Mouse (Mus musculus): ENCODE data around the gene Cuedc1. TPM values are rescaled to one million over a fixed set of nuclear protein-coding genes. Genes with fewer than 3 reads are reported as not detected.

Gene Cuedc1
- polyA plus RNA-seq, 1 experiment: 42.0 TPM

- no peak overlapping the region for H3K4me3 ChIP-seq (replicated peaks; ENCODE audit: insufficient read depth, low read depth, low read length)
- no peak for TF ChIP-seq POLR2A (IDR thresholded peaks at IDR 0.05; ENCODE audit: borderline replicate concordance, insufficient read depth, low read length)
- no peak for TF ChIP-seq CTCF (IDR thresholded peaks at IDR 0.05; ENCODE audit: borderline replicate concordance, insufficient read depth, low read depth, low read length)
- WGBS: 58% methylated on average over 6 of the region's 6 CpGs
- H3K4me1 ChIP-seq (ENCODE audit: control insufficient read depth, insufficient read depth, low read length): peaks cover 26% of the 10 kb centered on the region
- no peak for DNase-seq
- H3K27me3 ChIP-seq (ENCODE audit: control insufficient read depth, insufficient read depth, low read length): no peaks in the 10 kb centered on the region
- no peak overlapping the region for H3K27ac ChIP-seq (ENCODE audit: insufficient read depth, low read length)
These were observed 15.8 kb downstream of the Cuedc1 start for GRCm38 (mm10) chr11:88113543-88114271.

GRCm38 (mm10) chr11:88114871-88115301 lies 17.0 kb downstream of the Cuedc1 start:
- 14% methylated on average over 8 of the region's 8 CpGs for WGBS
- TF ChIP-seq CTCF (IDR thresholded peaks at IDR 0.05; ENCODE audit: borderline replicate concordance, insufficient read depth, low read depth, low read length): no peak
- no peak for TF ChIP-seq POLR2A (IDR thresholded peaks at IDR 0.05; ENCODE audit: borderline replicate concordance, insufficient read depth, low read length)
- Histone ChIP-seq H3K27ac (ENCODE audit: insufficient read depth, low read length) (peak overlapping the region; percentile 45; the same call in 1 of the 2 replicates), H3K4me1 (ENCODE audit: control insufficient read depth, insufficient read depth, low read length) (peaks cover 37% of the 10 kb centered on the region), H3K4me3 (replicated peaks; ENCODE audit: insufficient read depth, low read depth, low read length) (no peak overlapping the region), H3K27me3 (ENCODE audit: control insufficient read depth, insufficient read depth, low read length) (no peaks in the 10 kb centered on the region)
- no peak for DNase-seq

GRCm38 (mm10) chr11:88116568-88116967 lies 18.7 kb downstream of the Cuedc1 start:
- TF ChIP-seq POLR2A (IDR thresholded peaks at IDR 0.05; ENCODE audit: borderline replicate concordance, insufficient read depth, low read length) (no peak), CTCF (IDR thresholded peaks at IDR 0.05; ENCODE audit: borderline replicate concordance, insufficient read depth, low read depth, low read length) (no peak)
- 92% methylated on average over 6 of the region's 6 CpGs for WGBS
- H3K27me3 ChIP-seq (ENCODE audit: control insufficient read depth, insufficient read depth, low read length): no peaks in the 10 kb centered on the region
- DNase-seq: no peak
- H3K4me3 ChIP-seq (replicated peaks; ENCODE audit: insufficient read depth, low read depth, low read length): no peak overlapping the region
- no peak overlapping the region for H3K27ac ChIP-seq (ENCODE audit: insufficient read depth, low read length)
- peaks cover 38% of the 10 kb centered on the region for H3K4me1 ChIP-seq (ENCODE audit: control insufficient read depth, insufficient read depth, low read length)

- no peak for TF ChIP-seq CTCF (IDR thresholded peaks at IDR 0.05; ENCODE audit: borderline replicate concordance, insufficient read depth, low read depth, low read length)
- no peak for TF ChIP-seq POLR2A (IDR thresholded peaks at IDR 0.05; ENCODE audit: borderline replicate concordance, insufficient read depth, low read length)
- 0 out of 2 replicates have a peak overlapping the region, but pooled peaks have one; percentile 81 for H3K27ac ChIP-seq (ENCODE audit: insufficient read depth, low read length)
- peaks cover 38% of the 10 kb centered on the region for H3K4me1 ChIP-seq (ENCODE audit: control insufficient read depth, insufficient read depth, low read length)
- no peak overlapping the region for H3K4me3 ChIP-seq (replicated peaks; ENCODE audit: insufficient read depth, low read depth, low read length)
- no peak for DNase-seq
- 87% methylated on average over 10 of the region's 10 CpGs for WGBS
- no peaks in the 10 kb centered on the region for H3K27me3 ChIP-seq (ENCODE audit: control insufficient read depth, insufficient read depth, low read length)
These were observed 19.7 kb downstream of the Cuedc1 start for GRCm38 (mm10) chr11:88117356-88118090.

GRCm38 (mm10) chr11:88118091-88118440 lies 20.2 kb downstream of the Cuedc1 start:
- Histone ChIP-seq H3K27ac (ENCODE audit: insufficient read depth, low read length) (peak overlapping the region; percentile 81; the same call in 1 of the 2 replicates), H3K4me3 (replicated peaks; ENCODE audit: insufficient read depth, low read depth, low read length) (no peak overlapping the region), H3K27me3 (ENCODE audit: control insufficient read depth, insufficient read depth, low read length) (no peaks in the 10 kb centered on the region), H3K4me1 (ENCODE audit: control insufficient read depth, insufficient read depth, low read length) (peaks cover 38% of the 10 kb centered on the region)
- DNase-seq: no peak
- WGBS: 75% methylated on average over 6 of the region's 6 CpGs
- TF ChIP-seq POLR2A (IDR thresholded peaks at IDR 0.05; ENCODE audit: borderline replicate concordance, insufficient read depth, low read length) (no peak), CTCF (IDR thresholded peaks at IDR 0.05; ENCODE audit: borderline replicate concordance, insufficient read depth, low read depth, low read length) (no peak)

GRCm38 (mm10) chr11:88118817-88119642 lies 21.2 kb downstream of the Cuedc1 start:
- WGBS: 14% methylated on average over 8 of the region's 8 CpGs
- peak overlapping the region; percentile 81 for H3K27ac ChIP-seq (ENCODE audit: insufficient read depth, low read length)
- peaks cover 35% of the 10 kb centered on the region for H3K4me1 ChIP-seq (ENCODE audit: control insufficient read depth, insufficient read depth, low read length)
- DNase-seq: peak; percentile 77 to 89
- H3K27me3 ChIP-seq (ENCODE audit: control insufficient read depth, insufficient read depth, low read length): no peaks in the 10 kb centered on the region
- H3K4me3 ChIP-seq (replicated peaks; ENCODE audit: insufficient read depth, low read depth, low read length): no peak overlapping the region
- TF ChIP-seq CTCF (IDR thresholded peaks at IDR 0.05; ENCODE audit: borderline replicate concordance, insufficient read depth, low read depth, low read length) (no peak), POLR2A (IDR thresholded peaks at IDR 0.05; ENCODE audit: borderline replicate concordance, insufficient read depth, low read length) (0 out of 2 replicates have a peak, but pooled peaks have one; percentile 14)

- whole genome bisulfite sequencing: 61% methylated on average over 5 of the region's 5 CpGs
- Histone ChIP-seq H3K4me1 (ENCODE audit: control insufficient read depth, insufficient read depth, low read length) (peaks cover 21% of the 10 kb centered on the region), H3K4me3 (replicated peaks; ENCODE audit: insufficient read depth, low read depth, low read length) (no peak overlapping the region), H3K27me3 (ENCODE audit: control insufficient read depth, insufficient read depth, low read length) (no peaks in the 10 kb centered on the region), H3K27ac (ENCODE audit: insufficient read depth, low read length) (no peak overlapping the region)
- no peak for TF ChIP-seq POLR2A (IDR thresholded peaks at IDR 0.05; ENCODE audit: borderline replicate concordance, insufficient read depth, low read length)
- no peak for TF ChIP-seq CTCF (IDR thresholded peaks at IDR 0.05; ENCODE audit: borderline replicate concordance, insufficient read depth, low read depth, low read length)
- no peak for DNase-seq
These were observed 24.7 kb downstream of the Cuedc1 start for GRCm38 (mm10) chr11:88122545-88122944.
